20 mouse cellular contexts compared by ENCODE assay signal in genomic region chr12:17688913-17689312, GRCm38 (mm10). TPM values are rescaled to one million over a fixed set of nuclear protein-coding genes. Genes with fewer than 3 reads are reported as not detected.
DNase-seq lines count a peak whose midpoint lies in the region; ATAC-seq and TF ChIP-seq lines count a peak whose summit lies in the region.
"Had no signal": no experiment of that assay in that cellular context is flagged by ENCODE, and none has a peak within 500 bp of the region (broad histone marks: within the 10 kb centered on the region; RNA-seq: fewer than 3 reads in every experiment).

No protein-coding gene starts in this region.

- in situ Hi-C loops in CH12.LX (cut with MboI; ENCODE audit: low pct_ligation_motif_present, low pct_unique_long_range_greater_than_20kb, low sequenced_read_pairs): no loop called here

- no peak for DNase-seq in kidney, postnatal 0 days (ENCODE audit: low spot score)
- no peak for DNase-seq in kidney, adult 8-10 months
- peak; percentile 73 for DNase-seq in 3T3-L1 (ENCODE audit: low read depth, low spot score)
- no peak for DNase-seq in CH12.LX (ENCODE audit: extremely low read depth)
- no peak for DNase-seq in urinary bladder, adult 2 months (ENCODE audit: low spot score)
- DNase-seq in stomach, postnatal 0 days (ENCODE audit: low spot score): no peak
- DNase-seq: adrenal gland, postnatal 14 days; cerebellum, postnatal 36 days; forebrain, postnatal 0 days; gastrocnemius, postnatal 14 days; heart, adult 2 months; heart, postnatal 14 days had no signal

- no peak for ATAC-seq in kidney, postnatal 0 days (replicated peaks; ENCODE audit: low FRiP score, low read depth)
- no peak for ATAC-seq in stomach, postnatal 0 days (ENCODE audit: low FRiP score, low TSS enrichment)
- ATAC-seq: activated CD4-positive, CD25-positive, alpha-beta regulatory T cell, adult 4 months; forebrain, embryonic 13.5 days; forebrain, postnatal 0 days; hindbrain, postnatal 0 days had no signal

- dilution Hi-C loops in CH12.LX (cut with MboI; ENCODE audit: extremely low pct_ligation_motif_present, extremely low pct_unique_long_range_greater_than_20kb, low sequenced_read_pairs): no loop called here

- H3K27ac ChIP-seq in kidney, postnatal 0 days: peak overlapping the region; percentile 11; the same call in 1 of the 2 replicates
- no peak overlapping the region for H3K27ac ChIP-seq in CH12.LX (ENCODE audit: insufficient read depth, low read depth)
- H3K27ac ChIP-seq in stomach, postnatal 0 days (replicated peaks): no peak overlapping the region
- H3K27ac ChIP-seq: forebrain, embryonic 13.5 days; heart, adult 2 months; heart, embryonic 15.5 days; hindbrain, embryonic 13.5 days; hindbrain, postnatal 0 days had no signal

- H3K4me1 ChIP-seq in kidney, postnatal 0 days (replicated peaks; ENCODE audit: insufficient read depth, low read length): peaks cover 15% of the 10 kb centered on the region
- peaks cover 9 to 16% of the 10 kb centered on the region in 2 experiments for H3K4me1 ChIP-seq in CH12.LX (ENCODE audit: control insufficient read depth in 1 of 2, insufficient read depth in 2 of 2)
- H3K4me1 ChIP-seq in stomach, postnatal 0 days (replicated peaks; ENCODE audit: control insufficient read depth, insufficient read depth): no peaks in the 10 kb centered on the region; the same call in 1 of the 2 replicates

- 80% methylated on average over 3 of the region's 3 CpGs for WGBS in kidney, postnatal 0 days
- WGBS in stomach, postnatal 0 days: 96% methylated on average over 3 of the region's 3 CpGs

- no peak for TF ChIP-seq CTCF in kidney, postnatal 0 days (IDR thresholded peaks at IDR 0.05; ENCODE audit: low read depth)
- no peak for TF ChIP-seq CTCF in CH12.LX (conservative IDR thresholded peaks at IDR 0.05 in 1 of 2, IDR thresholded peaks at IDR 0.05 in 1 of 2; ENCODE audit: low read depth in 2 of 2, low read length in 2 of 2)
- no peak for TF ChIP-seq CTCF in stomach, postnatal 0 days (IDR thresholded peaks at IDR 0.05; ENCODE audit: low read depth)

- no peaks in the 10 kb centered on the region for H3K27me3 ChIP-seq in kidney, postnatal 0 days (ENCODE audit: insufficient read depth, low read length)
- peaks cover 4% of the 10 kb centered on the region for H3K27me3 ChIP-seq in CH12.LX (replicated peaks)
- no peaks in the 10 kb centered on the region for H3K27me3 ChIP-seq in stomach, postnatal 0 days (ENCODE audit: control insufficient read depth, insufficient read depth, low read length)
- H3K27me3 ChIP-seq: embryonic facial prominence, embryonic 13.5 days; forebrain, embryonic 13.5 days had no signal

- H3K36me3 ChIP-seq in kidney, postnatal 0 days (ENCODE audit: insufficient read depth, low read length): no peaks in the 10 kb centered on the region
- H3K36me3 ChIP-seq in CH12.LX (replicated peaks in 1 of 2; ENCODE audit: control insufficient read depth in 1 of 2, insufficient read depth in 1 of 2, low read length in 1 of 2): no peaks in the 10 kb centered on the region
- no peaks in the 10 kb centered on the region for H3K36me3 ChIP-seq in stomach, postnatal 0 days (ENCODE audit: control insufficient read depth, insufficient read depth, low read length)
- H3K36me3 ChIP-seq: embryonic facial prominence, embryonic 13.5 days; G1E; heart, embryonic 15.5 days; hindbrain, embryonic 13.5 days had no signal

- no peak for TF ChIP-seq RAD21 in CH12.LX (IDR thresholded peaks at IDR 0.05; ENCODE audit: low read depth, low read length)

- TF ChIP-seq POLR2A in CH12.LX (IDR thresholded peaks at IDR 0.05; ENCODE audit: low read depth, low read length): no peak

- peak; percentile 73 for TF ChIP-seq EP300 in CH12.LX (IDR thresholded peaks at IDR 0.05; ENCODE audit: low read length)
- TF ChIP-seq EP300 in stomach, postnatal 0 days (optimal IDR thresholded peaks at IDR 0.05): no peak

- H3K79me2 ChIP-seq in CH12.LX (replicated peaks; ENCODE audit: control insufficient read depth, extremely low read depth, insufficient read depth, poor library complexity, severe bottlenecking): no peaks in the 10 kb centered on the region

- no peak overlapping the region for H3K9ac ChIP-seq in kidney, postnatal 0 days (ENCODE audit: low read depth, low read length)
- H3K9ac ChIP-seq in CH12.LX (ENCODE audit: insufficient read depth, low read depth): no peak overlapping the region
- H3K9ac ChIP-seq in stomach, postnatal 0 days (ENCODE audit: low read length): no peak overlapping the region
- H3K9ac ChIP-seq: embryonic facial prominence, embryonic 13.5 days; forebrain, embryonic 13.5 days; forebrain, postnatal 0 days; heart, embryonic 15.5 days; hindbrain, embryonic 13.5 days had no signal

- H3K4me2 ChIP-seq in kidney, postnatal 0 days (ENCODE audit: low read length): no peak overlapping the region
- H3K4me2 ChIP-seq in CH12.LX (ENCODE audit: insufficient read depth, low read depth, poor library complexity, severe bottlenecking): no peak overlapping the region
- H3K4me2 ChIP-seq in stomach, postnatal 0 days (replicated peaks; ENCODE audit: low read depth): no peak overlapping the region
- H3K4me2 ChIP-seq: embryonic facial prominence, embryonic 13.5 days; forebrain, embryonic 13.5 days; heart, embryonic 11.5 days; hindbrain, embryonic 13.5 days had no signal

- no peaks in the 10 kb centered on the region for H3K9me3 ChIP-seq in kidney, postnatal 0 days (replicated peaks; ENCODE audit: low read length)
- no peaks in the 10 kb centered on the region for H3K9me3 ChIP-seq in CH12.LX (replicated peaks; ENCODE audit: low read length)
- H3K9me3 ChIP-seq in stomach, postnatal 0 days (ENCODE audit: control insufficient read depth, low read length): no peaks in the 10 kb centered on the region
- H3K9me3 ChIP-seq: embryonic facial prominence, embryonic 13.5 days; forebrain, embryonic 13.5 days; heart, embryonic 15.5 days; hindbrain, embryonic 13.5 days had no signal

- no peak overlapping the region for H3K4me3 ChIP-seq in kidney, postnatal 0 days (replicated peaks; ENCODE audit: low read depth, low read length)
- H3K4me3 ChIP-seq in CH12.LX (replicated peaks in 1 of 3; ENCODE audit: low read depth in 2 of 3, low read length in 2 of 3, poor library complexity in 1 of 3): no peak overlapping the region
- no peak overlapping the region for H3K4me3 ChIP-seq in stomach, postnatal 0 days (ENCODE audit: low read depth, low read length)
- H3K4me3 ChIP-seq: embryonic facial prominence, embryonic 13.5 days; forebrain, embryonic 13.5 days; heart, adult 2 months; heart, embryonic 15.5 days; hindbrain, embryonic 13.5 days had no signal

TF ChIP-seq in CH12.LX, 34 proteins besides CTCF, POLR2A, EP300 and RAD21 (continues in another document):
- TF ChIP-seq PAX5 (IDR thresholded peaks at IDR 0.05; ENCODE audit: low read length) (no peak), GABPA (IDR thresholded peaks at IDR 0.05; ENCODE audit: insufficient replicate concordance, low read depth, low read length) (no peak), BHLHE40 (IDR thresholded peaks at IDR 0.05; ENCODE audit: low read depth, low read length) (peak; percentile 78), NRF1 (IDR thresholded peaks at IDR 0.05; ENCODE audit: low read depth, low read length) (no peak), HCFC1 (IDR thresholded peaks at IDR 0.05; ENCODE audit: low read depth, low read length) (no peak), E2F4 (IDR thresholded peaks at IDR 0.05; ENCODE audit: insufficient replicate concordance, low read depth, low read length) (no peak), JUN (IDR thresholded peaks at IDR 0.05; ENCODE audit: insufficient read depth, low read depth, low read length) (peak; percentile 49), ZC3H11A (IDR thresholded peaks at IDR 0.05; ENCODE audit: low read depth, low read length) (no peak), SIN3A (IDR thresholded peaks at IDR 0.05; ENCODE audit: low read length) (no peak), UBTF (IDR thresholded peaks at IDR 0.05; ENCODE audit: low read depth, low read length) (no peak), ZKSCAN1 (IDR thresholded peaks at IDR 0.05; ENCODE audit: borderline replicate concordance, low read depth, low read length) (no peak), RCOR1 (conservative IDR thresholded peaks at IDR 0.05; ENCODE audit: low read depth, low read length) (peak; percentile 54; the same call in 1 of the 2 replicates), USF2 (conservative IDR thresholded peaks at IDR 0.05; ENCODE audit: low read depth, low read length) (no peak), USF1 (IDR thresholded peaks at IDR 0.05; ENCODE audit: low read depth, low read length) (no peak), POLR2AphosphoS2 (IDR thresholded peaks at IDR 0.05; ENCODE audit: low read depth, low read length) (no peak), MXI1 (IDR thresholded peaks at IDR 0.05; ENCODE audit: low read depth, low read length) (no peak), ZNF384 (IDR thresholded peaks at IDR 0.05; ENCODE audit: low read depth, low read length) (no peak), TBP (conservative IDR thresholded peaks at IDR 0.05; ENCODE audit: low read depth, low read length) (no peak), CHD1 (IDR thresholded peaks at IDR 0.05; ENCODE audit: low read depth, low read length) (no peak), MAFK (IDR thresholded peaks at IDR 0.05; ENCODE audit: insufficient replicate concordance, low read length) (no peak), MEF2A (IDR thresholded peaks at IDR 0.05; ENCODE audit: borderline replicate concordance, low read depth, low read length) (no peak), CHD2 (IDR thresholded peaks at IDR 0.05; ENCODE audit: low read length) (no peak), TCF12 (IDR thresholded peaks at IDR 0.05; ENCODE audit: low read depth, low read length) (no peak), JUND (conservative IDR thresholded peaks at IDR 0.05; ENCODE audit: low read depth, low read length) (peak; percentile 76), SMC3 (IDR thresholded peaks at IDR 0.05; ENCODE audit: low read depth, low read length) (no peak), MAX (IDR thresholded peaks at IDR 0.05; ENCODE audit: low read length) (no peak), MYC (IDR thresholded peaks at IDR 0.05; ENCODE audit: low read depth, low read length) (no peak), ETS1 (conservative IDR thresholded peaks at IDR 0.05; ENCODE audit: low read depth, low read length) (no peak), KAT2A (IDR thresholded peaks at IDR 0.05; ENCODE audit: insufficient replicate concordance, low read length) (no peak), ELF1 (IDR thresholded peaks at IDR 0.05; ENCODE audit: low read depth, low read length) (no peak), ZMIZ1 (IDR thresholded peaks at IDR 0.05; ENCODE audit: low read depth, low read length) (no peak)

RNA-seq across cellular contexts. Expression of gene Hpcal1, which starts 1.7 kb away (rescaled TPM):
- 70.6 and 71.0 TPM in 2 replicates for polyA plus RNA-seq in kidney, postnatal 0 days (2015; fragmentation: Nextera tagmentation; extraction: Ambion mirVana)
- total RNA-seq in CH12.LX (2012; rRNA removed): 2.4 and 4.9 TPM in 2 replicates
- total RNA-seq in CH12.LX (2014; rRNA removed): 2.8 and 4.9 TPM in 2 replicates
- polyA plus RNA-seq in CH12.LX (2012; ENCODE audit: insufficient read length, low read depth): 5.4 and 5.5 TPM in 2 replicates
- 52.8 and 56.0 TPM in 2 replicates for polyA plus RNA-seq in urinary bladder, adult 2 months (2012; rRNA removed)
- 61.2 and 62.6 TPM in 2 replicates for polyA plus RNA-seq in stomach, postnatal 0 days (2015; fragmentation: Nextera tagmentation; extraction: Ambion mirVana)
- total RNA-seq: G1E had no signal
- polyA plus RNA-seq: G1E had no signal
